Mouse (Mus musculus): ENCODE data around the gene Scn9a.

DNA sequence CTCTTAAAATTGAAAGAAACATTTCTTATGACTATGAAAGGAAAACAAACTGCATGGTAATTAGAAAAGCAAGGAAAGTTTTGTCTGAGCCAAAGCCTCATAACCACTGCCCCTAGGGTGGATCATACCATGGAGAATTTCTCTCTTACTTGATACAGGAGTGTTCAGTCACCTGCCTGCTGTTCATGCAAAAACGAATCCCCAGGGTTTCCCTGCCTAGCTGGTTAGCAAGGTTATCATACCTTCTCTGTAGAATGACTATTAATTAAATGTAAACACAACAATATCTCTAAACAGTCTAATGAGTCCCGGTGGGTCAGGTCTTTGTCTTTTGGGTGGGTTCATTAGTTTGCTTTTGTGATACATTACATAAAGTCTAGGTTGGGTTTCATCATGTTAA is 123.3 kb downstream of the Scn9a start:
- TF ChIP-seq CTCF (IDR thresholded peaks at IDR 0.05; ENCODE audit: control insufficient read depth, insufficient read depth, insufficient replicate concordance, low read depth, low read length), result no peak
- TF ChIP-seq POLR2A (IDR thresholded peaks at IDR 0.05; ENCODE audit: control insufficient read depth, low read depth, low read length), result no peak
